Mouse (Mus musculus): Measurements from ENCODE around the gene Pim1. TPM values are rescaled to one million over a fixed set of nuclear protein-coding genes. Genes with fewer than 3 reads are reported as not detected.

Gene Pim1
- polyA plus RNA-seq, 2 experiments from 2014 or later, result 484 to 510 TPM

GRCm38 (mm10) chr17:29465405-29466010 lies 25.0 kb upstream of the Pim1 start:
- no peak for ATAC-seq

DNA sequence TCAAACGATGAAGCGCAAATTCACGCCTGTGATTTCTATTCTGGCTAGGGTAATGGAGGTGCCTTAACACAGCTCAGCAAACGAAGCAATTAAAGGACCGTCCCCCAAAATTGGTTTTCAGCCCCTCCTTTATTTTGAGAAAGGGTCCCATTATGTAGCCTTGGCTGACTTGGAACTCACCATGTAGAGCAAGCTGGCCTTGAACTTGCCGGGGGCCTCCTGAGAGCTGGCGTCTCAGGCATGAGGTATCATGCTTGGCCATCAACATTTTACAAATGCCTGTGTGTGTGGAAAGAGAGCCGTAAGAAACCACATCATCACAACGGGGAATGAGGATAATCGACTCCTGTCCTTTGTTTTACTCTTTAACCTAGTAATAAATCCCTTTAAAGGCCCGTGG lies 23.5 kb upstream of the Pim1 start:
- no peak for ATAC-seq

- no peak for ATAC-seq
Observed at GRCm38 (mm10) chr17:29473466-29473865, 17.1 kb upstream of the Pim1 start.

GRCm38 (mm10) chr17:29474036-29474435 lies 16.5 kb upstream of the Pim1 start:
- no peak for ATAC-seq

DNA sequence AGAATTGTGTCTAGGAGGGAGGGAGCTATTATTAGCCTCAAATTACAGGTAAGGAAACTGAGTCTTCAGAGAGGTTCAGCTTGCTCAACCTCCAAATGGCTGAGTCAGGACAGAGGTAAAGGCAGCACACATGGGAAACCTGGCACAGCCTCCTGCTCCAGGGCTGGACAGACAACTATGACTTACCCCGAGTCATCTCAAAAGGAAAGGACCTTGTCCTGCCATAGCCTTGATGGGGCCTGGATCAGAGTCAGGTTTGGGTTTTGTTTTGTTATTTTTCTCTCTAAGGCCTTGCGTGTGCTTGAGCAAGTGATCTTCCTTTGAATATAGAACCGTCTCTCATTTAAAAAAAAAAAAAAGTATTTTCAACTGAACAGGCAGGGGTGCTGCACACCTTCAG lies 15.4 kb upstream of the Pim1 start:
- no peak for ATAC-seq

- no peak for ATAC-seq
Observed at GRCm38 (mm10) chr17:29476461-29476860, 14.1 kb upstream of the Pim1 start.

GRCm38 (mm10) chr17:29477357-29477756 lies 13.2 kb upstream of the Pim1 start:
- peak; percentile 64 for ATAC-seq

GRCm38 (mm10) chr17:29478271-29478670 lies 12.3 kb upstream of the Pim1 start:
- no peak for ATAC-seq

GRCm38 (mm10) chr17:29480256-29480655 lies 10.3 kb upstream of the Pim1 start:
- no peak for ATAC-seq

- ATAC-seq, result no peak
Observed at GRCm38 (mm10) chr17:29482632-29483031, 7.9 kb upstream of the Pim1 start.

- ATAC-seq, result no peak
Observed at GRCm38 (mm10) chr17:29483282-29483681, 7.3 kb upstream of the Pim1 start.

- ATAC-seq, result no peak
Observed at GRCm38 (mm10) chr17:29484431-29484830, 6.1 kb upstream of the Pim1 start.

DNA sequence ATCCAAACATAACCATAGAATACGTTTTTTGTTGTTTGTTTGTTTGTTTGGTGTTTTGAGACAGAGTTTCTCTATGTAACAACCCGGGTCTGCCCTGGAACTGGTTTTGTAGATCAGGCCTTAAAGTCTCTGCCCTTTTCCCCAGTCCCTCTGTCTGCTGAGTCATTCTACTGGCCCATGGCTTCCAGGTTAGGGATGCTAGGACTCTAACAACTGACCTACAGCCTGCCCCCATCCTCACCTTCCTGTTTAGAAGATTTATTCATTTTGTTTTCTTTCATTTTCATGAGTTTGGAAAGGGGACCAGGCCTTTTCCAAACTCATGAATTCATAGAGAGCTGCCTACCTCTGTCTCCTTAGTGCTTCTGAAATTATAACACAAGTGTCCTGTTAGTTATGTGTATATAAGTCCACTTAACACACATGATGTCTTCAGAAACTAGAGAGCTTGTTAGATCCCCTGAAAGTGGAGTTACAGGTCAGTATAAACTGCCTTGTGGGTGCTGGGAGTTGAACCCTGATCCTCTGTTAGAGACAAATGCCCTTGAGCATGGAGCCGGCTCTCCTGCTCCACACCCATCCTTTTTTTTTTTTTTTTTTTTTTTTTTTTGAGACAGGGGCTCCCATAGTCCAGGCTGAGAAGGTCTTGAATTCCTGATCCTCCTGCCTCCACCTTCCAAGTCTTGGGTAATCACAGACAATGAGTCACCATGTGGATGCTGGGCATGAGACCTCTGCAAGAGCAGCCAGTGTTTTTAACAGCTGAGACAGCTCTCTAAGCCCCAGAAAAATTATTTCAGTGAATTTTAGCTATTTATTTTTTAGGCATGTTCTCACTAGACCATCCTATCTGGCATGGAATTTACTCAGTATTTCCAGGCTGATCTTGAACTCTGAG lies 5.0 kb upstream of the Pim1 start:
- ATAC-seq, result no peak

DNA sequence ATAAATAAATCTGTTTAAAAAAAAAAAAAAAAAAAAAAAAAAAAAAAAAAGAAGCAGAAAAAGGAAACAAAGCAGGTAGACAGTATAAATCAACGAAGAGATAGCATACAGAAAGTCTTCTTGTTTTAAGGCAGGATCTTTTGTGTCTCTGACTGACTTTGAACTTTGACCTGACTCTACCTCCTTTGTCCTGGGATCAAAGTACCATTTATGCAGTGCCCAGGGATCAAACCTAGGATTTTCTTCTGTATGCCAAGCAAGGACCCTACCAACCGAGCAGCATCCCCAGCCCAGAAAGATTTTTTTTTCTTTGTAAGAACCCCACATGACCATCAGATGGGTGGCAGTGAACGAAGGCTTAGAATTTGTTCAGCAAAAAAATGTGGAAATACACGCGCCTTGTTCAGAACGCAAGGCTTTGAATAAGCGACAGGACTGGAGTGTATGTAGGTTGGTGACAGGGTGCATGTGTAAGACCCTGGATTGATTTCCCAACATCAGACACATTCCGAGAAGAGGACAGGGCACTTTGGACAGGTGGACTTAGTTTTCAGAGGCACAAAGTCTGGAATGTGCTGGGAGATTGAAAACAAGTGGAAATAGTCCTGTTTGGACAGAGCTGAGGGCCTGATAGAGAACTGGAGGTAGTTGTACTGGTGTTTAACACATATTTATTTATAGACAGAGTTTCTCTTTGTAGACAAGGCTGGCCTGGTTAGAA lies 2.1 kb upstream of the Pim1 start:
- ATAC-seq, result no peak

GRCm38 (mm10) chr17:29488978-29489970 lies 1.3 kb upstream of the Pim1 start:
- ATAC-seq, result no peak

- peak; percentile 56 for ATAC-seq
Observed at GRCm38 (mm10) chr17:29489971-29490712, 411 bp upstream of the Pim1 start.

GRCm38 (mm10) chr17:29491591-29492268 lies 1.2 kb downstream of the Pim1 start:
- no peak for ATAC-seq

GRCm38 (mm10) chr17:29492269-29493191 lies 2.0 kb downstream of the Pim1 start:
- ATAC-seq, result peak; percentile 18

- no peak for ATAC-seq
Observed at GRCm38 (mm10) chr17:29493461-29493980, 3.0 kb downstream of the Pim1 start.

All from CD4-positive, CD25-positive, alpha-beta regulatory T cell, adult 4 months (primary cell).